Mouse (Mus musculus): Measurements from ENCODE around the gene Gfi1b.

GRCm38 (mm10) chr2:28585730-28586129 is 36.1 kb downstream of the Gfi1b start:
- TF ChIP-seq CTCF (IDR thresholded peaks at IDR 0.05; ENCODE audit: low read depth, low read length) = no peak
- TF ChIP-seq POLR2A (IDR thresholded peaks at IDR 0.05; ENCODE audit: extremely low read depth, insufficient read depth, low read length) = no peak

All from liver, adult 2 months (tissue).